Mouse (Mus musculus): ENCODE data around the gene Kif1a. TPM values are rescaled to one million over a fixed set of nuclear protein-coding genes. Genes with fewer than 3 reads are reported as not detected.

The Kif1a gene
- polyA plus RNA-seq, 1 experiment = 0.07 TPM

- TF ChIP-seq GATA1 (IDR thresholded peaks at IDR 0.05; ENCODE audit: borderline replicate concordance, low read length) (no peak), FLI1 (IDR thresholded peaks at IDR 0.05; ENCODE audit: low read length) (no peak)
- Histone ChIP-seq H3K27me3 (replicated peaks) (peaks cover 50% of the 10 kb centered on the region), H3K4me3 (replicated peaks) (no peak overlapping the region), H3K9me3 (peaks cover 7% of the 10 kb centered on the region), H3K4me1 (peaks cover 4% of the 10 kb centered on the region; the same call in 1 of the 2 replicates), H3K36me3 (replicated peaks; ENCODE audit: low read length) (no peaks in the 10 kb centered on the region)
Observed at GRCm38 (mm10) chr1:93035981-93036380, 65.8 kb downstream of the Kif1a start.

- peaks cover 11% of the 10 kb centered on the region for H3K9me3 ChIP-seq
- peaks cover 3% of the 10 kb centered on the region; the same call in 1 of the 2 replicates for H3K4me1 ChIP-seq
- no peaks in the 10 kb centered on the region for H3K36me3 ChIP-seq (replicated peaks; ENCODE audit: low read length)
- peaks cover 43% of the 10 kb centered on the region for H3K27me3 ChIP-seq (replicated peaks)
- TF ChIP-seq GATA1 (IDR thresholded peaks at IDR 0.05; ENCODE audit: borderline replicate concordance, low read length) (no peak), FLI1 (IDR thresholded peaks at IDR 0.05; ENCODE audit: low read length) (no peak)
- no peak overlapping the region for H3K4me3 ChIP-seq (replicated peaks)
Observed at GRCm38 (mm10) chr1:93033989-93034388, 67.8 kb downstream of the Kif1a start.

- Histone ChIP-seq H3K9me3 (0 out of 2 replicates have a peak, but pooled peaks cover 4% of the 10 kb centered on the region), H3K4me1 (no peaks in the 10 kb centered on the region), H3K4me3 (replicated peaks) (no peak overlapping the region), H3K36me3 (replicated peaks; ENCODE audit: low read length) (no peaks in the 10 kb centered on the region), H3K27me3 (replicated peaks) (peaks cover 49% of the 10 kb centered on the region)
- TF ChIP-seq FLI1 (IDR thresholded peaks at IDR 0.05; ENCODE audit: low read length) (no peak), GATA1 (IDR thresholded peaks at IDR 0.05; ENCODE audit: borderline replicate concordance, low read length) (no peak)
Observed at GRCm38 (mm10) chr1:93031199-93031598, 70.6 kb downstream of the Kif1a start.

GRCm38 (mm10) chr1:93030060-93030459 lies 71.7 kb downstream of the Kif1a start:
- 0 out of 2 replicates have a peak, but pooled peaks cover 4% of the 10 kb centered on the region for H3K9me3 ChIP-seq
- no peak for TF ChIP-seq GATA1 (IDR thresholded peaks at IDR 0.05; ENCODE audit: borderline replicate concordance, low read length)
- TF ChIP-seq FLI1 (IDR thresholded peaks at IDR 0.05; ENCODE audit: low read length) = no peak
- H3K4me3 ChIP-seq (replicated peaks) = no peak overlapping the region
- peaks cover 51% of the 10 kb centered on the region for H3K27me3 ChIP-seq (replicated peaks)
- H3K36me3 ChIP-seq (replicated peaks; ENCODE audit: low read length) = no peaks in the 10 kb centered on the region
- H3K4me1 ChIP-seq = no peaks in the 10 kb centered on the region

- H3K27me3 ChIP-seq (replicated peaks) = peaks cover 55% of the 10 kb centered on the region
- H3K9me3 ChIP-seq = 0 out of 2 replicates have a peak, but pooled peaks cover 4% of the 10 kb centered on the region
- H3K4me1 ChIP-seq = no peaks in the 10 kb centered on the region
- H3K36me3 ChIP-seq (replicated peaks; ENCODE audit: low read length) = no peaks in the 10 kb centered on the region
- TF ChIP-seq FLI1 (IDR thresholded peaks at IDR 0.05; ENCODE audit: low read length) (no peak), GATA1 (IDR thresholded peaks at IDR 0.05; ENCODE audit: borderline replicate concordance, low read length) (no peak)
- no peak overlapping the region for H3K4me3 ChIP-seq (replicated peaks)
Observed at GRCm38 (mm10) chr1:93029387-93029786, 72.4 kb downstream of the Kif1a start.

GRCm38 (mm10) chr1:93026600-93026999 lies 75.2 kb downstream of the Kif1a start:
- Histone ChIP-seq H3K4me3 (replicated peaks) (no peak overlapping the region), H3K27me3 (replicated peaks) (peaks cover 66% of the 10 kb centered on the region)

GRCm38 (mm10) chr1:93020602-93021001 lies 81.1 kb downstream of the Kif1a start:
- no peak for TF ChIP-seq GATA1 (IDR thresholded peaks at IDR 0.05; ENCODE audit: borderline replicate concordance, low read length)
- TF ChIP-seq FLI1 (IDR thresholded peaks at IDR 0.05; ENCODE audit: low read length) = no peak
- no peaks in the 10 kb centered on the region for H3K36me3 ChIP-seq (replicated peaks; ENCODE audit: low read length)
- no peaks in the 10 kb centered on the region; the same call in 1 of the 2 replicates for H3K4me1 ChIP-seq
- no peak overlapping the region for H3K4me3 ChIP-seq (replicated peaks)
- peaks cover 76% of the 10 kb centered on the region for H3K27me3 ChIP-seq (replicated peaks)
- H3K9me3 ChIP-seq = no peaks in the 10 kb centered on the region

More at GRCm38 (mm10) chr1:93026600-93026999, 75.2 kb downstream of the Kif1a start:
- no peak for TF ChIP-seq GATA1 (IDR thresholded peaks at IDR 0.05; ENCODE audit: borderline replicate concordance, low read length)
- TF ChIP-seq FLI1 (IDR thresholded peaks at IDR 0.05; ENCODE audit: low read length) = no peak
- 0 out of 2 replicates have a peak, but pooled peaks cover 4% of the 10 kb centered on the region for H3K9me3 ChIP-seq
- H3K36me3 ChIP-seq (replicated peaks; ENCODE audit: low read length) = no peaks in the 10 kb centered on the region
- H3K4me1 ChIP-seq = no peaks in the 10 kb centered on the region; the same call in 1 of the 2 replicates

- TF ChIP-seq GATA1 (IDR thresholded peaks at IDR 0.05; ENCODE audit: borderline replicate concordance, low read length) = no peak
- no peak for TF ChIP-seq FLI1 (IDR thresholded peaks at IDR 0.05; ENCODE audit: low read length)
- no peaks in the 10 kb centered on the region; the same call in 1 of the 2 replicates for H3K4me1 ChIP-seq
- H3K27me3 ChIP-seq (replicated peaks) = peaks cover 62% of the 10 kb centered on the region
- no peaks in the 10 kb centered on the region for H3K9me3 ChIP-seq
- H3K36me3 ChIP-seq (replicated peaks; ENCODE audit: low read length) = no peaks in the 10 kb centered on the region
- H3K4me3 ChIP-seq (replicated peaks) = peak overlapping the region; percentile 0
Observed at GRCm38 (mm10) chr1:93018716-93019115, 83.0 kb downstream of the Kif1a start.

- H3K36me3 ChIP-seq (replicated peaks; ENCODE audit: low read length) = no peaks in the 10 kb centered on the region
- H3K27me3 ChIP-seq (replicated peaks) = peaks cover 43% of the 10 kb centered on the region
- H3K4me1 ChIP-seq = no peaks in the 10 kb centered on the region; the same call in 1 of the 2 replicates
- H3K9me3 ChIP-seq = no peaks in the 10 kb centered on the region
- TF ChIP-seq FLI1 (IDR thresholded peaks at IDR 0.05; ENCODE audit: low read length) (no peak), GATA1 (IDR thresholded peaks at IDR 0.05; ENCODE audit: borderline replicate concordance, low read length) (no peak)
- no peak overlapping the region for H3K4me3 ChIP-seq (replicated peaks)
Observed at GRCm38 (mm10) chr1:93015136-93015535, 86.6 kb downstream of the Kif1a start.

GRCm38 (mm10) chr1:93014460-93014859 lies 87.3 kb downstream of the Kif1a start:
- H3K4me3 ChIP-seq (replicated peaks) = no peak overlapping the region
- H3K36me3 ChIP-seq (replicated peaks; ENCODE audit: low read length) = no peaks in the 10 kb centered on the region
- TF ChIP-seq GATA1 (IDR thresholded peaks at IDR 0.05; ENCODE audit: borderline replicate concordance, low read length) (no peak), FLI1 (IDR thresholded peaks at IDR 0.05; ENCODE audit: low read length) (no peak)
- H3K27me3 ChIP-seq (replicated peaks) = peaks cover 42% of the 10 kb centered on the region
- H3K9me3 ChIP-seq = no peaks in the 10 kb centered on the region
- H3K4me1 ChIP-seq = peaks cover 3% of the 10 kb centered on the region

Data from megakaryocyte, embryonic 14.5 days (primary cell).